Mouse (Mus musculus) adrenal gland, adult (tissue): ENCODE data around the gene Timm10b.

Source experiments
- DNase-seq, 2 experiments: peaks; one replicate each; pipeline ENCODE4 v3.0.0; 2022 to 2023; ENCODE audit warnings: low spot score in 1 of 2; ENCODE audit not compliant: inconsistent age in 2 of 2

Timm10b gene

DNA sequence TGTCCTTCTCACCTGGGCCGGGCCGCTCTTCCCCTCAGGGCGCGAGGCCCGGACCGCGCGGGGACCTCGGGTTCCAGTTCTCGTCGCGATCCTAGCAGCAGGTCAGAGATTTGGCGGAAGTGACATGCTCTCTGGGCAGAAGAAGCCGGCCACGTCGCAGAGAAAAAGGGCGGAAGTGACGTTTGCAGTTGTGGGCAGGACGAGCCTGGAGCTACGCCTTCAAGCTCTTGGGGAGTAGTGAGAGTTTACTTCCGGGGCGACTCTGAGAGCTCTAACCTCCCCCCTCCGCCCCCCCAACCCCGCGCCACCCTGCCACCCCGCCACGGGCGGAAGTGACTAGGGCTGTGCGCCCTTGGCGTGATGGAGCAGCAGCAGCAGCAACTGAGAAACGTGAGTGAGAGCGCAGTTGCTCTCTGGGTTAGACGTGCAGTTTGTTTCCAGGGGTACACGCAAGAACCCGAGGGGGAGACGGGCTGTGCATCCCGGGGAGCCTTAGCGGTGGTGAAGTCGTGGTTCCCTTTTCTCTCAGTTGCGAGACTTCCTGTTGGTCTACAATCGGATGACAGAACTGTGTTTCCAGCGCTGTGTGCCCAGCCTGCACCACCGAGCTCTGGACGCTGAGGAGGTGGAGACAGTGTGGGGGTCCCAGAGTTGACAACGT lies 507 bp downstream of the Timm10b start, which contains the start of the genes Arfip2 and Gm45799:
TSS of gene Arfip2 (minus strand) at position 184 of the 661 bp plus-strand sequence.
TSS of gene Gm45799 (plus strand) at position 320 of the 661 bp plus-strand sequence.
- peak; percentile 98 to 99 for DNase-seq

DNA sequence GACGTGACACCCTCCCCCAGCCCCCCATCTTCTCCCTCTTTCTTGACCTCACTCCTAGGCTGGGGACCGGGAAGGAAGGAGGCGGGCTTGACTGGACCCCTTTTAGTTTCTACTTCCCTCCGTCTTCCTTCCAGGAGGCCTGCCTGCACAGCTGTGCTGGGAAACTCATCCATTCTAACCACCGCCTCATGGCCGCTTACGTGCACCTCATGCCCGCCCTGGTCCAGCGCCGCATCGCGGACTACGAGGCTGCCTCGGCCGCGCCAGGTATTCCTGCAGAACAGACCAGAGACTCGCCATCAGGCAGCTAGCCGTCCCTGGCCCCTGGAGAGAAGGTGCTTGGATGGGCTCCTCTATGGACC lies 1.0 kb downstream of the Timm10b start:
- no peak for DNase-seq

GRCm38 (mm10) chr7:105641936-105642335 lies 2.1 kb downstream of the Timm10b start:
- DNase-seq, result peak in 1 of 2 experiments; percentile 41

DNA sequence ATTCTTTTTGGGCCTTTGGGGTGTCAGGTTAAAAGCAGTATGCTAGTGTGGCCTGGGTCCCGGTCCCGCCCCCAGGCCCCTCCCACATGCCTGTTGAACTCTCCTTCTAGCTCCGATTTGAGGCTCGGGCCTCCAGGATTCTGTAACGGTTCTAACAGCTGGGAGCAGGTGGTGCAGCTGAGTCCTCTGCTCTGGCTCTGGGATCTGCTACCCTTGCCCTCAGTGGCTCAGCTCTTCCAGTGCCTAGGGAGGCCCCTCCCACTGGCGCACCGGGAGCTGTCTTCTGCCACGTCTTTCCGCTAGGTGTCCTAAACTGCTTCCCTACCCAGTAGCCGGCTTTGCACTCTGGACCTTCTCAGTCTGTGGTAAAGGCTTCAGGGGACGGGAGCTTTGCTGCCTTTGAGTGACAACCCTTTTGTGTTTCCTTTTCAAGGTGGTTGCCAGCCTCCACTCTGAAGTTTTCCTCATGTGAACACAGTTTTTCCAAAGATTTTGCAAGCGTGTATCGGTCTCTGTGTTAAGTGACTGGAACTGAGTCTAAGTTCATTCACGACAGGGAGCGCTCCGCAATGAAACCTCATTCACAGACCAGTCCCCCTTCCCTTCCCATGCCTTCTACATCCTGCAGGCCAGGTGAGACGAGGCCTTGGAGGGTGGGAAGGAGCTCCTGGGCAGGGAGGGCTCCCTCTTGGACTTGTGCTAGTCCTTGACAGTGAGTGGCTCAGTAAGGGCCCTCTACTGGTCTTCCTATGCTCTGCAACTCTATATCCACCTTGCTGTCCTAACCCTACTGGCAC lies 11.0 kb downstream of the Timm10b start, which contains the start of gene Dnhd1:
TSS of gene Dnhd1 (plus strand) at position 189 of the 797 bp plus-strand sequence.
- DNase-seq, result peak; percentile 84 to 95

DNA sequence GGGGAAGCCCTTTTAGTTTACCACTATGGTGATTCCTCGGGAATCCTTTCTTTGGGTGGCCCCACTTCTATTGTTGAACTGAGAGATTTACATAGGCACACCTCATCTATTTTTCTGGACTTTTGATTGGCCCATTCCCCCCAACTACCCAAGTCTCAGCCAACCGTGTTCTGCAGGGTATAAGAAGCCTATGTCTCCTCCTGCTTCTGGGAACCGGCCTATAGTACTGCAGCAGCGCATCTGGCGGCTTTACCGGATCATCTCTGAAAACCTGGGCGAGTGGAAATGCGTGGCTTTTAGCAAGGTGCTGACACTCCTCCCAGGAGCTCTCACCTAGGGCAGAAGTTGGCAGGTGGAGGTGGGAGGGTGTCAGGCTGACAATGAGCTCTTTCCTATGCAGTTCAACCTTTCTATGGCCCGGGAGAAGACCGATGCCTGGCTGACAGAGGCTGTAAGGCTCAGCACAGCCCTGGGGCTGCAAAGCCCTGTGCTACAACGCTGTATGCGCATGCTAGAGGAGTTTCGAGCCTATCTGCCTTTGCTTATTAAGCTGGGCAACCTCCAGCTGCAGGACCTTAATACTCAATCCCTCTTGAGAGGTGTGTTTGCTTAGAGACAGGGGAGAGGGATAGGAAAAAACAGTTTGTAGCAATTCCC lies 45.8 kb downstream of the Timm10b start:
- DNase-seq, result no peak

GRCm38 (mm10) chr7:105690875-105691274 lies 51.0 kb downstream of the Timm10b start:
- DNase-seq, result no peak
